Mouse (Mus musculus) frontal cortex, adult 2 months (tissue): ENCODE data around the gene Tab3. TPM values are rescaled to one million over a fixed set of nuclear protein-coding genes. Genes with fewer than 3 reads are reported as not detected.

Experiments
- DNase-seq, 2 experiments: peaks; one replicate each; pipeline ENCODE4 v3.0.0; 2022; ENCODE audit warnings: low spot score in 1 of 2; ENCODE audit errors: extremely low spot score in 1 of 2
- polyA plus RNA-seq: library from polyadenylated mRNA; depleted of rRNA; stranded (reverse); fragments of >200 nt; gene quantifications from 2 replicates; pipeline ENCODE4 v1.2.3, GENCODE M21; 2012; rRNA removed

The Tab3 gene
- 7.7 and 8.3 TPM in 2 replicates for polyA plus RNA-seq

DNA sequence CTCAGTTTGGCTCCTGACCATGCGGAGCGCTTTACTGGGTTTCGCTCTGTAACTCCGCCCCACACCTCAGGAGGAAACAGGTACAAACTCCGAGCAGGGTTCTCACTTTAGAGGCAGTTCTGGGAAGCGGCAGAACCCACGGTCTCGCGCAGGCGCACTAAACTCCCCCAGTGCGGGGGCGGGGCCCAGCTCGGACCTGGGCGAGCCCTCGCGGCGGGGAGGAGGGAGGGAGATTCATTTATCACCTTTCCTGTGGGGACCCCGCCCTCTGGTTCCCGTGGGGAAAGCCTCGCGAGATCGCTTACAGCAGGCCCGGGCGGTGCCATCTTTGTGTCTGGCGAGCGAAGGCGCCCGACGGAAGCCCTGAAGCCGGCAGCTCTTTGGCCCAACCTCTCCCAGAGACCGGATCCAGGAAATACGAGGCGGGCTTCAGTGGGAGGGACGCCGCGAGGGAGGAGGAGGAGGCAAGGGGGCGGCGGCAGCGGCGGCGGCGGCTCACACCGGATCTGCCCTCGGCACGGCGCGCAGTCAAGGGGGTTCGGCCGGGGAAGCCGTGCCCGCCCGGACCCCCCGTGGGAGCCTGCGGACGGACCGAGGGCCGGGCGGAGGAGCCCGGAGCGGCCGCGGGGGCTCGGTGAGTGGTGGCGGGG is at the start of gene Tab3:
Gene Tab3, plus strand, starts transcription at position 491 of the 650 bp plus-strand sequence.
- peak; percentile 90 to 93 for DNase-seq

DNA sequence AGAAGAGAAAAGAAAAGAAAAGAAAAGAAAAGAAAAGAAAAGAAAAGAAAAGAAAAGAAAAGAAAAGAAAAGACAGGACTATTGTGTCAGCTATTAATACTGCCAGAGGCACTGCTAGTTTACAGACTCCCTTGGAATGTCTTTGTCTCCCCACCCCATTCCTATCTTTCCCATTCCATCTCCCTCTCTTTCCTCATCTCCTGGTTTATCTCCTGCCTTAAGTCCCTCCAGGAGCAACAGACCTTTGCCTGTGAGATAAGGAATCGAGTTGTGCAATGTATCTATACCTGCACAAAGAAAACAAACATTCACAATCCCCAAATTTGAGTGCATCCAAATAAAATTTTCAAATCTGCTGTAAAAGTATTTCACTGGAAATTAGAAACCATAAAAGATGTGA is 48.3 kb upstream of the Tab3 start:
- no peak for DNase-seq

DNA sequence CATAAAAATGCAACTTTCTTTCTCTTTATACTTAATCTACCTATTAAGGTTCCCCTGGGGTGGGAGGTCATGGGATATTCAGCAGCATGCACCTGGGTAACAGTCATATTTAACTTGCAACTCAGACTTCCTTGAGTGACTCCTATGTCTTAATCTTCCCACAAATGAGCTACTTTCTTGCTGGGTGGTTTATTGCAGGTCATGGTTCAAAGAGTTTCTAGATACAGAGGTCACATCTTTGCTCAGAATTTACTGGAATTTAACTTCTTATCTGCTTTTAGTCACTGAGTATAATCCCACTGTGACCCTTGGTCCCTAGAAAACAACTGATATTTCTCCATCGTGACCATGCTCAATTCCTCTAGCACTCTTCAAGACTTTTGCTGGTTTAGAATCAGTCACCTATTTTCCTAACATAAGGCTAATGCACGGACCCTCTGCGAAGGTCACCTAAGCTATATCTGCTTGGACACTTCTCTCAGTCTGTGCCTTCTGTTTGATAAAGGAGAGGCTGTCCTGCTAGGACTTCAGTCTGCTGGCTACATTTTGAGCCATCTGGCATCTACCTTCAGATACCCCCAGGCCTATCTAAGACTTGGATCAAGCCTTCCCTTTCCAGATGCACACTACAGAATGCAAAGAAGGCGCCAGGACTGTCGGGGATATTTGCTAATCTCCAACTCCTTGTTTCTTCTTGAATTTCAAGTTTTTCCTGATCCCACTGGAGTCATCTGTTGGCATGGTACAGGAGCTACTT is 47.4 kb upstream of the Tab3 start:
- DNase-seq, result no peak

DNA sequence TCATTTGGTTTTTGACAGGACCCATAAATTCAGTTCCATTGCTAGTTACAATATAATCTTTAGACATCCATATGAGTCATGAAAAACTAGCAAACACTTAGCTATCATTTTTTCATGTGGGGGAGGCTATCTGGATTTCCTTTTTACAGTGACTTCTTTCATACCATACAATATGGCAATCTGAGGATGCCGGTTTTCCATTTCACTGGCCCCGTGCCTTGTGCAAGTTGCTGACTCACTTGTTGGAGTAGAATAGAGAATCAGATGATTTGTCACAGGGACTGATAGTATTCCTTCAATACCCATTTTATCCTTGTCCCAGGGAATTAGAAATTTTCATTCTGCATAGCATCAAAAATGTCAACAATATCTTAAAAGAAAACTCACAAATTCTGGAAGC is 14.9 kb upstream of the Tab3 start:
- peak in 1 of 2 experiments; percentile 21 for DNase-seq

DNA sequence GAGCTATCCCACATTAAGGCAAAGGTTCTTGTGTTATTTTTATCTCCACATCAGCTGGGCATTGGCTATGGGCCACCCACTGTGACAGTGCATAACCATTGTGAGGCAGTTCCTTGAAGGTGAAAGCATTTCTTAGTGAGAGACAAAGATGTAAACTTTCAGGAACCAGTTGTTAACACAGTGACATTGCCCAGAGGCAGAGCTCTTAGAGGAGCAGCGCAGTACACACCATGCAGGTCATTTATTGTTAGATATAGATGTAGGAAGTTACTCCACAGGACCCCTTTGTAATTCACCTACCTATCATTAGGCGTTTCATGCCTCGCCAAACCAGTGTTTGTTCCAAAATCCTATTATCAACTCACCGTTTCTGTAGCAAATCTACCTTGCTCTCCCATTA is 7.6 kb upstream of the Tab3 start:
- DNase-seq, result no peak

DNA sequence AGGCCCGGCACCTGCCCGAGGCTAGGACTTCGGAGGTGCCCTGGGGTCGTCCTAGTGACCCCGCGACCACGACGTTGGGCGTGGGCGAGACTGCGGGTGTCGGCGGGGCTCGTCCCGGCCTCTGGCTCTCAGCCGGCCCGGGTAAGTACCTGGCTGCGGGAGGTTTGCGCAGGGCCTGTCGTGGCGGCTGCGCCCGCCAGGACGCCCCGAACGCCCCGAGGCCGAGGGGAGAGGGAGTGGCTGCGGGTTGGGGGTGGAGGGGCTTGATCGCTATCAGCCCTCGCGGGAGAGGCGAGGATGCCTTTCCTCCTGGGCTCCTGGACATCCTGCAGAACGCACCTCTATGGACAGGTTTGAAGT is 340 bp downstream of the Tab3 start:
- no peak for DNase-seq

DNA sequence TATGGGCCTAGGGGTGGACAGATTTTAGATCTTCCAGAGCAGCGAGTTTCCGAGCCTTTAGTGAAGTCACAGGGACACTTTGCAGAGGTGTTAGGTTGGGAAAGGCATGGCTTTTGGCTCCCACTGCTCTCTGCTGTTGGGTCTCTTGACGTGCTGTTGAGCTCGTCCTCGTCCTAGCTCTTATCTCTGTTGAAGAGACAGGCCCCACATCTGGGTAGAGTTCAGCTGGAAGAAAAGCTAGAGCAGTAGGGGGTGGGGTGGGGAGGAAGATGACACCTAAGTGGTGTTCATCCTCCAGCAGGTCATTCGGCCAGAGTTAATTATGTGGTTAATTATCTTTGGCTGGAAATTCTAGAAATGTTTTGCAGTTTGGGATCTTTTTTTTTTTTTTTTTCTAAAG is 2.5 kb downstream of the Tab3 start:
- no peak for DNase-seq

DNA sequence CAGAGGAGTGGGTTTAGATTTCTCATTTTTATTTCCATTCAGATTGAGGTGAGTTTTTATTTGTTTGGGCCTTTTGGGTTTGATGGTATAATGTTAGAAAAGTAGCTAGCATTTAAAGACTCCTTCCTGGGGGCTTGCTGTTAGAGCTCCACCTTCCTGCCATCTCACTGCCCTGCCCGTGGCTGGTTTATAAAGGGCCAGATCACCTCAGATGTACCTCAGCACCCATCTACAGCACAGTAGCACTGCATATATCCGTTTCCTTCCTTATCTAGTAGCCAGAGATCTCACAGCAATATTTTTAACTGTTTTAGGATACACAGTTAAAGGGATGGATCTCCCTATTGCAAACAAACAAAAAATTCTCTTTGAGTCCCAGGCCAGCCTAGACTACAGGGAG is 6.9 kb downstream of the Tab3 start:
- no peak for DNase-seq

DNA sequence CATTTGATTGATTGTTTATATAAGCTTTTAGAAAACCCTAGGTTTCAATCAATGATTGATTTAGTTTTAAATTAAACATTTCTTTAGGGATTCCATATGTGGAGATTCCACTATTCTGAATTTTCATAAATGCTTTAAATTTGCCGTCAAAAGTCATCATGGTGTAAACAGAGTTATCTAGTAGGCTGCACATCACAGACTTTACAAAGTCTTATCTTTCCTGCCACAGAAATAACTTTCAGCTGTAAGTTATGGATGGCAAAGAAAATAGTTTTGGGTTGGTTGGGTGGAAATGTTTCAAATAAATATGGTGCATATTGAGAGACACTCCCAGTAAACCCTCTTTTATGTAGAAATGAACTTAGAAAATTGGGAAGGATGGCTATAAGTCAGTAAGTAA is 8.7 kb downstream of the Tab3 start:
- no peak for DNase-seq

DNA sequence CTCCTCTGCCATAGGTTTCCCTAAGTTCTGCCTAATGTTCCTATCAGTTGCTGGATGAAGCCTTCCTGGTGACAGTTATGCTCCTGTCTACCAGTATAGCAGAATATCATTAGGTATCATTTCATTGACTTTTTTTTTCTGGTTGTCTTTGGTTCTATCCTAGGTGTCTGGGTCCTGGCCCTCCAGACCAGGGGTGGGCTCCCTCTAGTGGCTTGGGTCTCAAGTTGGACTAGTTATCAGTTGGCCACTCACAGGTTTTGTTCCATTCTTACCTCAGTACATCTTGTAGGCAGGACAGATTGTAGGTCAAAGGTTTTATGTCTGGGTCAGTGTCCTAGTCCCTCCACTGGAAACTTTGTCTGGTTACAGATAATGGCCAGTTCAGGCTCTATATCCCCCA is 11.8 kb downstream of the Tab3 start:
- no peak for DNase-seq

DNA sequence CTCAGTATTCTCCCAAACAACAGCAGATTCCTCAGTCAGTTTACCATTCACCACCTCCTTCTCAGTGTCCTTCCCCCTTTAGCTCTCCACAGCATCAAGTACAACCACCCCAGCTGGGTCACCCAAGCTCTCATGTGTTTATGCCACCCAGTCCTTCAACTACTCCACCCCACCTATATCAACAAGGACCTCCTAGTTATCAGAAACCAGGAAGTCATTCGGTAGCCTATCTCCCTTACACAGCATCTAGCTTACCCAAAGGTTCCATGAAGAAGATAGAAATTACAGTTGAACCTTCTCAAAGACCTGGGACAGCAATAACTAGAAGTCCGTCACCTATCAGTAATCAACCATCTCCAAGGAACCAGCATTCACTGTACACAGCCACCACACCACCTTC is 40.9 kb downstream of the Tab3 start:
- no peak for DNase-seq

DNA sequence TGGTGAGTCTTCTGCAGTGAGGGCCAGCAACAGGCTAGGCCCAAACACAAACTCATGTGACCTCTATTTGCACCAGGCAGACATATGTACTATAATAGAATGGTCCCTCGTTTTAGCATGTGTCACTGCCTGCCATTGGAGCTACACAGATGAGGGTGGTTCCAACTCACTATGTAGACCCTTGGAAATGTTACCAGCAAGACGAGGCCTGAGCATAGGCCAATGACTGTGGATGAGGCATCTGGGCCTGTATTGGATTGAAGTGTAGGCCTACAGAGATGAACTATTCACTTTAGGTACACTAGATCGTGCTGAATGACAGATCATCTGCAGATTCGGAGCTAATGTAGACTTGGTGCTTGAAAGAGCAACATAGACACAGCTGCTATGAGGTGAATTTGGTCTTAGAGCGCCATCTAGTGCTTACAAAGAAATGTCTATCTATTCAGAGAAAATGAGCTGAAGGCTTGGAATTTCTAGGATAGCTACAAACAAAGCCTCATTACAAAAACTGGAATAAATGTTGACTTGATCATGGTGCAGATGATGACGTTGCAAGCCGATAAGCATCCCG is 72.5 kb downstream of the Tab3 start:
- DNase-seq, result peak in 1 of 2 experiments; percentile 75

DNA sequence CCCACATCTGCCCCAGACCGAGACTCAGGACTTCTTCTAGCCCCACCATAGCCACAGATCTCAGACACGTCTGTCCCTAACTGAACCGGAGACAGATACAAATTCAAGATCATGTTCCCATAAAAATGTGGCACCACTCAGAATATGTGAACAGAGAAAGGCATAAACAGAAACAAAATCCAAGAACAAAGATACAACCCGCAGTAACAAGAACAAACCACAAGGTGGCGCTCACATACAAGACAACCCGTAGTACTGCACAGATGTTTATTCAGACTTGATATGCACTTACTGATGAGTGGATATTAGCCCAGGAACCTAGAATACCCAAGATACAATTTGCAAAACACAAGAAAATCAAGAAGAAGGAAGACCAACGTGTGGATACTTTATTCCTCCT is 103.0 kb downstream of the Tab3 start:
- DNase-seq, result peak in 1 of 2 experiments; percentile 61

DNA sequence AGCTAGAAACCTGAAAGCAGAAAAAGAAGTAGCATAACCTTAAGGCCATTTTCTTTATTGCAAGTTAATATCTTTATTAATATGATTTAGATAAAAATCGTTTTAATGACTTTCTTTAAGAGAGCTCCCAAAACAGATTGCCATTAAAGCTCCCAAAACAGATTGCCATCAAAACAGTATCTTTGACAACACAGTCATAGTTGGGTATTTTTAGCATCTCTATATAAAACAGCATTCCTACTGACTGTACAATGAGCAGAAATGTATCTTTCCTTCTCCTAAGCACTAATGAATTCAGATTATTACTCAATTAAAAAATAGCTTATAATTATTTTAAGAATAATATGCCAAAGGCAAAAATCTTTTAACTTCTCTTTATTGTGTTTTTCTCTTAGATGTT is 108.3 kb downstream of the Tab3 start:
- DNase-seq, result no peak

DNA sequence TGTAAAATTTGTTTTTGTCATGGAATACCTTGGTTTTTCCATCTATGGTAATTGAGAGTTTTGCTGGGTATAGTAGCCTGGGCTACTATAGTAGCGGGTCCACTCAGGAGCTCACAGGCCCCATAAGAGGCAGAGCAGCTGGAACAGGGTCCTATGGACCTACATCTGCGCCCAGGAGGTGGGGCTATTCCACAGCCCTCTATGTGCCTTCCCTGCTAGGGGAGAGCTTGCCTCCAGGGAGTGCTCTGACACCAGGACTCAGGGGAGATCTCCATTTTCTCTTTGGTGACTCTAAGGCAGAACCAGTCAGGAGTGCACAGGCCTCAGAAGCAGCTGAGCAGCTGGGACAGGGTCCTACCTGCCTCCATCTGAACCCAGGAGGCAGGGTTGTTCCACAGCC is 109.9 kb downstream of the Tab3 start:
- DNase-seq, result no peak

Other genes with a start within 250 kb of the Tab3 start
- gene Gk, start 202.8 kb downstream of the Tab3 start, polyA plus RNA-seq, result 10.1 and 13.3 TPM in 2 replicates